Mouse (Mus musculus) inflammation-experienced regulatory T-cells, adult 16 weeks (primary cell): ENCODE measurements around the gene Ddx60. TPM values are rescaled to one million over a fixed set of nuclear protein-coding genes. Genes with fewer than 3 reads are reported as not detected.

Experiments used
- polyA plus RNA-seq: library from polyadenylated mRNA; unstranded; fragments of 100-300 nt; shearing (Covaris generic); gene quantifications from one replicate; pipeline ENCODE4 v1.2.1, GENCODE M21; 2017

Ddx60 gene
- 33.4 TPM for polyA plus RNA-seq

DNA sequence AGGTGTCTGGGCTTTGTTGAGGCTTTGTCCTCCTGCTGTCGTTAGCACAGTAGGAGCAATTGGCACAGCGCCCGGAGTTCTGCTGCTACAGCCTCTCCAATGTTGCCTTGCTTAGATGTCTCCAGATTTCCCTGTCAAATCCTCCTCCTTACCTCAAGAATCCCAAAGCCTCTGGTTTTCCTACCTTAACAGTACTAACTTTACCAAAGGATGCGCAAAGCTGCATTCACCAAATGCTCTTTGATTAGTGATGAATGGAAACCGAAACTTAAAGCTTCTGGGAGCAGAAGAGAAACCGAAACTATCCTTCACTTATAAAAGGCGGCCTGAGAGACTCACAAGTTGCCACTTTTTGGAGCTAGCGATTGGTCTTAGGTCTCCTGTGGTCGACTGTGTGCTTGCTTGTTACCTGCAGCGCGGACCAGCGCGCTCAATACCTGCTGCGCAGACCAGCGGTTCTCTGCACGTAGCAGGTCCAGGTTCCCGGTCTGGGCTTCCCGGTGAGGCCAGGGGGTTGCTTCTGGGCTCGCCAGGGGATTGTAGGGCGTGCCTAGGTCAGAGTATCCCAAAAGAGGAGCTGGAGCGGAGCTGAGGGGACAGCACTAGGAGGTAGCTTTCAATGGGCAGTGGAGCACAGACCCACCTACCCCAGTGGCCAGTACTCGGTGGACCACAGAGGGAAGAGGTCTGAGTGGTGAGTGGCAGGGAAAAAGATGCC lies at the start of gene Ddx60:
TSS of gene Ddx60 (plus strand) at position 311 of the 718 bp plus-strand sequence.

DNA sequence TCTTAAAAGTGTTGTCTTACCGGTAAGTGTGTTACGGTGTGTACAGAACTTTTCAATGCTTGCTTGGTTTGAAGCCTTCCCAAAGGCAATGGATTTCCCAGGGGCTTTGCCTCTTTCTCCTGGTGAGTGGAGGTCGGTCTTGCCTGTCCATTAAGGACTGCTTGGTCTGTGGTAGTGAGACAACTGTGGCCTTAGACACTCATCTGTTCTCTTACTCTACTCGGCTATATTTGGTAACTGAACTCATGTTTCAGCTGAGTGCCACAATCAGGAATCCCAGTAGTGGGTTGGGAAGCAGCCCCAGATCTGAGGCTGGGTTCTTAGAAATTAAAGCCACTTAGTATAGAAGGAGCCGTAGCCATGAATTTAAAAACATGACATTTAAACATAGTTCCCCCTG lies 25.4 kb upstream of the Ddx60 start, which contains the start of gene Palld:
TSS of gene Palld (minus strand) at position 170 of the 400 bp plus-strand sequence.

Other genes with a start within 250 kb of the Ddx60 start
- 1.2 TPM for gene Palld, start 25.4 kb upstream of the Ddx60 start, polyA plus RNA-seq
- not detected for gene Anxa10, start 195.1 kb downstream of the Ddx60 start, polyA plus RNA-seq